Mouse (Mus musculus): ENCODE measurements around the gene Calml4. TPM values are rescaled to one million over a fixed set of nuclear protein-coding genes. Genes with fewer than 3 reads are reported as not detected.

Gene Calml4
- polyA plus RNA-seq, 1 experiment from 2014 or later: 6.5 TPM

GRCm38 (mm10) chr9:62924886-62925610 lies 67.2 kb downstream of the Calml4 start:
- no peak overlapping the region for H3K9ac ChIP-seq
- H3K36me3 ChIP-seq (ENCODE audit: poor library complexity, severe bottlenecking): peaks cover 2% of the 10 kb centered on the region
- 87% methylated on average over 2 of the region's 2 CpGs for WGBS
- no peak overlapping the region for H3K4me2 ChIP-seq
- no peak for ATAC-seq
- no peaks in the 10 kb centered on the region for H3K9me3 ChIP-seq (replicated peaks)
- H3K4me3 ChIP-seq: no peak overlapping the region
- 0 out of 2 replicates have a peak, but pooled peaks cover 3% of the 10 kb centered on the region for H3K4me1 ChIP-seq
- no peak overlapping the region for H3K27ac ChIP-seq
- H3K27me3 ChIP-seq: no peaks in the 10 kb centered on the region

Other genes starting within 250 kb of the Calml4 start
- 1.1 TPM in 2 replicates for gene Itga11, start 180.3 kb upstream of the Calml4 start, polyA plus RNA-seq (2015; fragmentation: Nextera tagmentation; extraction: Ambion mirVana)
- 36.6 and 40.8 TPM in 2 replicates for gene Fem1b, start 46.1 kb upstream of the Calml4 start, polyA plus RNA-seq (2015; fragmentation: Nextera tagmentation; extraction: Ambion mirVana)
- 6.9 and 8.0 TPM in 2 replicates for gene Cln6, start 19.3 kb upstream of the Calml4 start, polyA plus RNA-seq (2015; fragmentation: Nextera tagmentation; extraction: Ambion mirVana)
- gene Pias1, start 129.8 kb downstream of the Calml4 start, polyA plus RNA-seq (2015; fragmentation: Nextera tagmentation; extraction: Ambion mirVana): 57.1 and 62.7 TPM in 2 replicates

All from forebrain, embryonic 13.5 days (tissue).